Mouse (Mus musculus) liver, embryonic 16.5 days (tissue): ENCODE results near the gene Csnka2ip. TPM values are rescaled to one million over a fixed set of nuclear protein-coding genes. Genes with fewer than 3 reads are reported as not detected.

Source experiments
- ATAC-seq: fragments of 200-750 bp; cut with Nextera tagmentation; 2 replicates; pipeline ENCODE4 v1.8.0; 2017; ENCODE audit warnings: low read depth, mild to moderate bottlenecking, moderate number of reproducible peaks, moderate library complexity
- H3K27ac ChIP-seq: fragments of 300-500 bp; sonication (generic); 2 replicates; pipeline ENCODE4 v1.5.1; 2014; ENCODE audit warnings: mild to moderate bottlenecking, low read length
- H3K27me3 ChIP-seq: fragments of 300-500 bp; sonication (generic); 2 replicates; pipeline ENCODE4 v1.6.1; 2014; ENCODE audit warnings: low read depth, low read length, mixed read lengths; ENCODE audit not compliant: control insufficient read depth, insufficient read depth
- H3K36me3 ChIP-seq: fragments of 300-500 bp; sonication (generic); 2 replicates; pipeline ENCODE4 v1.6.1; 2014; ENCODE audit warnings: mild to moderate bottlenecking; ENCODE audit not compliant: control insufficient read depth, insufficient read depth
- H3K4me1 ChIP-seq: fragments of 300-500 bp; sonication (generic); 2 replicates; pipeline ENCODE4 v1.6.1; 2014; ENCODE audit warnings: low read depth, low read length, mixed read lengths; ENCODE audit not compliant: control insufficient read depth
- H3K4me2 ChIP-seq: fragments of 300-500 bp; sonication (generic); 2 replicates; pipeline ENCODE4 v1.6.1; 2014; ENCODE audit warnings: low read depth, low read length, mixed read lengths
- H3K4me3 ChIP-seq: fragments of 300-500 bp; sonication (generic); 2 replicates; pipeline ENCODE4 v1.5.1; 2014; ENCODE audit warnings: low read depth, mild to moderate bottlenecking, low read length
- H3K9ac ChIP-seq: fragments of 300-500 bp; sonication (generic); 2 replicates; pipeline ENCODE4 v1.6.1; 2014; ENCODE audit warnings: low read depth, low read length
- H3K9me3 ChIP-seq: fragments of 300-500 bp; sonication (generic); replicated peaks from 2 replicates; pipeline ENCODE4 v1.6.1; 2016; ENCODE audit warnings: low read length; ENCODE audit not compliant: control insufficient read depth
- WGBS: fragments of 180-500 bp; shearing (Covaris S2); extraction: QIAGEN DNeasy Blood & Tissue Kit; methylation state at CpG from one replicate; pipeline ENCODE4 v1.1.7; 2014; ENCODE audit not compliant: insufficient replicate concordance; 5-methylcytosine and 5-hydroxymethylcytosine counted together
- polyA plus RNA-seq: library from polyadenylated mRNA; unstranded; fragments of >200 nt; fragmentation: Nextera tagmentation; extraction: Ambion mirVana; gene quantifications from 2 replicates; pipeline ENCODE4 v1.2.1, GENCODE M21; 2015

Gene Csnka2ip
- polyA plus RNA-seq, 1 experiment from 2014 or later: not detected

DNA sequence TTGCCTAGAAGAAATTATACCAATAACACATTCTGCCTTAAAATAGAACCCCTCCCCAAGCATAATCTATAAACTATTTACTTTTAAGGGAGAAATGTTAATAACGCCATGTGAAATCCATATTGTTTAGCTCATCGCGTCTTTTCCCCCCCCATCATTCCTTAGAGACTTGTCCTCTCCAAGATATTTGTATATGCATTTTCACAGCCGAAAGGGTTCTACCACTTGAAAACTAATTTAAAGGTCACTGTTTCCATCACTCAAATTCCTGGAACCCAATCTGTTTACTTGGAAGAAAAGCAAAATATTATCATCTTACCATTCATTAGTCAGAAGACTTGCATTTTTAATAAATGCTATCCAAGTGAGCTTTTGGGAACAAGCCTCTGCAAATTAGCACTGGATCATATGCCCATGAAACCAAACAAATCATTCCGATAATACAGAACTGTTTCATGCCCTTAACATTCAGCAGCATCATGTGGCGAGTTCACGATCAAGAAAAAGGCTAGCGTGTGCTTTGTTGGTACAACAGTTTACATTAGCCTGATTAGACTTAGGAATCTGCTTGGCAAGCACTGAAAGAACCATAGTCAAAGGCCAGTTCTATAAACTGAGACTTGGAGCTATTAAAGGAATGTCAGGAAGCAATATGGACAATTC, 16.5 kb downstream of the Csnka2ip start:
- Histone ChIP-seq H3K9ac (no peak overlapping the region), H3K36me3 (no peaks in the 10 kb centered on the region), H3K4me1 (no peaks in the 10 kb centered on the region), H3K4me3 (no peak overlapping the region), H3K27me3 (no peaks in the 10 kb centered on the region), H3K4me2 (no peak overlapping the region), H3K27ac (no peak overlapping the region), H3K9me3 (no peaks in the 10 kb centered on the region)
- no peak for ATAC-seq
- WGBS: 73% methylated on average over 8 of the region's 8 CpGs

DNA sequence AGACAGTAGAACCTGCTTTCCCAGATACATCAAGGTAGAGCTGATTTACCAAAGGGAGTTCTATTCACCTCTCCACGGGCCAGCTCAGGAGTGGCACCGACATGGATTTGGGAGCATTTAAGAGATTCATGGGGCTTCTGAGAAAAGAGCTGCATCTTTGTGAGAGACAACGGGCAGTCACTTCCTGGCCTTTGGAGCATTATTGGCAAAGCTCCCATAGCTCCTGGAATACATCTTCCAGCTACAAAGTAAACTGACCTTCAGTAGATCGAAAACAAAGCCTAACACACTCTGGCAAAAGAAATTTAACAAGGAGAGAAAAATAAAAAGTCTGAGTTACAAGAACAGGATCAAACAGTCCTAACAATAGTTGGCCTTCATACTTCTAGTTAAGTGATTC, 17.6 kb downstream of the Csnka2ip start:
- Histone ChIP-seq H3K27ac (no peak overlapping the region), H3K4me2 (no peak overlapping the region), H3K27me3 (no peaks in the 10 kb centered on the region), H3K4me3 (no peak overlapping the region), H3K36me3 (no peaks in the 10 kb centered on the region), H3K9ac (no peak overlapping the region), H3K4me1 (no peaks in the 10 kb centered on the region), H3K9me3 (no peaks in the 10 kb centered on the region)
- no peak for ATAC-seq
- 59% methylated on average over 4 of the region's 4 CpGs for WGBS

DNA sequence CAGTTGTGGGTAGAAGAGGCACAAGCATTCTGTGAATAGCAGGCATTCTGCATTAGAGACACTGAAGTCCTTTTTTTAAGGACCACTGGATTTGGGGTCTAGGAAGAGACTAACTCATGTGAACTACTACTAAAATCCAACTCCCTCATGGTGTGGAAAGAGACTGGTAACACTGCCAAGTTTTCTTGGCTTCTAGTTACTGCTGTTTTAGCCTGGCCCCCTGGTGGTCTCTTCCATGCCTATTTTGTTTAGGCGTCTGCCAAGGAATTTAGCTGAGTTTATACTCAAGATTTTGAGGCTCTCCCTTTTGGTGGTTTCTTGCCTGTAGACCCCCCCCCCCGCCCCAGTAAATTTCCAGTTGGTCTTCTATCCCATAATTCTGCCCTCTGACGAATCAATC, 18.8 kb downstream of the Csnka2ip start:
- ATAC-seq: no peak
- H3K9me3 ChIP-seq: no peaks in the 10 kb centered on the region

DNA sequence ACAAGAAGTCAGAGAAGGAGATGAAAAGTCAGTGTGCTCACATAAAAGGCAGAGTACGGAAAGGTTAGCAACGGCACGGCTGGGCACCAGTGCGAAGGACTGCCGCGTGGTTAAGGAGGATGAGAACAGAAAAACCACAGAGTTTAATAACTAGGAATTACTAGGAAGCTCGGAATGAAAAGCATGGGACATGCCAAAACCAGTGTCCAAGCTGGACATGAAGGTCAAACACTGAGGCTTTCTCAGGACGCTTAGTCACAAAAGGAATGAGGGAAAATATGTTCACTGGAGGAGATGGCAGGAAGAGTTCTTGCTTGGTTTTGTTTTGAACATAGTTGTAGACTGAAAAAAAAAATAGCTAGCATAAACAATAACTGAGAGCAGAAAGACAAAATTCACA, 32.7 kb downstream of the Csnka2ip start:
- no peaks in the 10 kb centered on the region; the same call in 1 of the 2 replicates for H3K9me3 ChIP-seq
- no peaks in the 10 kb centered on the region for H3K36me3 ChIP-seq
- no peak overlapping the region for H3K9ac ChIP-seq
- no peaks in the 10 kb centered on the region for H3K27me3 ChIP-seq
- H3K4me1 ChIP-seq: no peaks in the 10 kb centered on the region
- H3K27ac ChIP-seq: no peak overlapping the region
- H3K4me3 ChIP-seq: no peak overlapping the region
- H3K4me2 ChIP-seq: no peak overlapping the region
- 77% methylated on average over 8 of the region's 8 CpGs for WGBS
- no peak for ATAC-seq

More for the DNA sequence above, 18.8 kb downstream of the Csnka2ip start:
- H3K9ac ChIP-seq: no peak overlapping the region
- no peak overlapping the region for H3K4me3 ChIP-seq
- H3K36me3 ChIP-seq: no peaks in the 10 kb centered on the region
- H3K27ac ChIP-seq: no peak overlapping the region
- WGBS: 38% methylated on average over 3 of the region's 3 CpGs
- no peak overlapping the region for H3K4me2 ChIP-seq
- no peaks in the 10 kb centered on the region for H3K4me1 ChIP-seq
- H3K27me3 ChIP-seq: no peaks in the 10 kb centered on the region

DNA sequence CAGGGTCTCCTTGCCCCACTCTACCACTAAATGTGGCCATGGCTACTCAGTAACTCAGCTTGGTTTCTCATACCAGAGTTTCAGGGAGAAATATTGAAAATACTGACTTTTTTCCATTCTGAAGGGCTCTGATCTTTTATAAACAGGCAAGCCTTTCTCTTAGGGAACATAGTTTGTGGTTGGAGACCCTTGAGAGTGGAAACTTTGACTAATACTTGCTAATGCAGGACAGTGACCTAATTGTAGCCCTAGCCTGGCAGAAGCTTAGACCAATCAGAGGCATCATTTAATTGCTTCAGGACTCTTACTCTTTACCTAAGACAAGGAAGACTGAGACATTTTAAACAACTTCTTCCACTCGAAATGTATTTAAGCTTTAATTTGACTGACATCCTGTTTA, 39.1 kb downstream of the Csnka2ip start:
- 28% methylated on average over 1 of the region's 1 CpGs for WGBS
- Histone ChIP-seq H3K4me1 (no peaks in the 10 kb centered on the region), H3K27ac (no peak overlapping the region), H3K4me2 (no peak overlapping the region), H3K36me3 (no peaks in the 10 kb centered on the region), H3K9ac (no peak overlapping the region), H3K4me3 (no peak overlapping the region), H3K27me3 (no peaks in the 10 kb centered on the region), H3K9me3 (no peaks in the 10 kb centered on the region; the same call in 1 of the 2 replicates)
- ATAC-seq: no peak

DNA sequence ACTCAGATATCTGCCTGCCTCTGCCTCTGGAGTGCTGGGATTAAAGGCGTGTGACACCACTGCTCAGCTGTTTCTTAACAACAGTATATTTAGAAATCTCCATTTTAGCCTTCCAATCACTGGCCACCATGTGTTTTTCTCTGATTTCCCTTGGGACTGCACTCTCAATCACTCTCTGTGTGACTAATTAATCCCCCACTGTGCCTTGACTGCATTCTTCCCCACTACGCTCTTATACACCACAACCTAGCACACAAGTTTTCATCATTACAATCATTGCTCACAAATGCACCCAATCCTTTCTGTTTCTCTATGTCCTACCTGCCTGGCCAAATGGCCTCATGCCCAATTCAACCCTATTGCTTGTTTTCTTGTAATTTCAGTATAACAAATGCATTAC, 43.7 kb downstream of the Csnka2ip start:
- Histone ChIP-seq H3K4me1 (no peaks in the 10 kb centered on the region), H3K27me3 (no peaks in the 10 kb centered on the region), H3K36me3 (no peaks in the 10 kb centered on the region), H3K9me3 (no peaks in the 10 kb centered on the region), H3K27ac (no peak overlapping the region), H3K4me2 (no peak overlapping the region), H3K9ac (no peak overlapping the region), H3K4me3 (no peak overlapping the region)
- no peak for ATAC-seq
- 59% methylated on average over 2 of the region's 2 CpGs for WGBS

DNA sequence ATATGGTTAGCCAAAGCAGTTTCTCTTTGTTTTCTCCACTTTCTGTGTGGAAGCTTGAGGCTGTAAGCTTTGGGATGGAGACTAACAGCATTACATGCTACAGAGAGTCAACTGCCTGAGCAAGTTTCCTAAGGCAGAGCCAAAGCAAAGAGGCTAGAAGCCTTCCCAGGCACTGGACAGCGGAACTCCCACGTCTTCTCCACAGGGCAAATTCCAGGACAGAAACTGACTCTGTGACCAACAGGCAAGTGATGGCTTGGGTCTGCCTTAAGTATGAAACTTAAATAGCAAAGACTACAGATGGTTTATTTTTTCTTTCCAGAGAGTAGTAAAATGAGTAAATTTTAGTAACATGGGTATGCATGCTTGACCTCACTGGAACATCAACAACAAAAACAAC, 75.3 kb downstream of the Csnka2ip start:
- H3K36me3 ChIP-seq: no peaks in the 10 kb centered on the region
- H3K4me1 ChIP-seq: no peaks in the 10 kb centered on the region
- H3K27ac ChIP-seq: no peak overlapping the region
- H3K9ac ChIP-seq: no peak overlapping the region
- H3K4me2 ChIP-seq: no peak overlapping the region
- H3K4me3 ChIP-seq: no peak overlapping the region
- no peak for ATAC-seq
- 75% methylated on average over 2 of the region's 2 CpGs for WGBS
- H3K27me3 ChIP-seq: no peaks in the 10 kb centered on the region
- H3K9me3 ChIP-seq: no peaks in the 10 kb centered on the region

DNA sequence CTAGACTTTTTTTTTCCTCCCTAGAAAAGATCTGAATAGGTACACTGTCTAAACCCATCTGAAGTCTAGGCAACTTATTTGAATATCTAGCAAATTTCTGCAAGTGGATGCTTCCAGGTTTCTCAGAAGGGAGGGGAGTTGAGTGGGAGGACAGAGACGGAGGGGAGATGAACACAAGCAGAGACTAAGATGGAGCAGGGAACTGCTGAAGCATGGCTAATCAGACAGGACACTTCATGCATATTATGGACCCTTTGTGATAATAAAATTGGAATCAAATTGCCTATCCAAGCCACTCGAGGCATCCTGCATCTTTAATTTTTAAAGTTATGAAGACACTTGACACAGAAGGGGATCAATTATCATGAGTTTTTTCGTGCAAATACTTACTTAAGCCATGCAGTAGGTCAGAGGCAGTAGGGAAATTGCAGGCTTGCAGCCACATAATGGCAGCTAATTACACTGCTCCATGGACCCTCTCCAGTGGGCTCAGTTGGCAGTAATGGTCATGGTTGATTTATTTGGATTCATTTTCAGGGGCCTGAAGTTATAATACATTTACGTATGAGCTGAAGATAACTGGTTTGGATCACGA, 78.1 kb downstream of the Csnka2ip start:
- no peaks in the 10 kb centered on the region for H3K4me1 ChIP-seq
- H3K4me2 ChIP-seq: no peak overlapping the region
- no peak overlapping the region for H3K9ac ChIP-seq
- no peak overlapping the region for H3K4me3 ChIP-seq
- 57% methylated on average over 5 of the region's 5 CpGs for WGBS
- no peak overlapping the region for H3K27ac ChIP-seq
- no peak for ATAC-seq
- H3K27me3 ChIP-seq: no peaks in the 10 kb centered on the region
- no peaks in the 10 kb centered on the region for H3K36me3 ChIP-seq
- H3K9me3 ChIP-seq: no peaks in the 10 kb centered on the region

DNA sequence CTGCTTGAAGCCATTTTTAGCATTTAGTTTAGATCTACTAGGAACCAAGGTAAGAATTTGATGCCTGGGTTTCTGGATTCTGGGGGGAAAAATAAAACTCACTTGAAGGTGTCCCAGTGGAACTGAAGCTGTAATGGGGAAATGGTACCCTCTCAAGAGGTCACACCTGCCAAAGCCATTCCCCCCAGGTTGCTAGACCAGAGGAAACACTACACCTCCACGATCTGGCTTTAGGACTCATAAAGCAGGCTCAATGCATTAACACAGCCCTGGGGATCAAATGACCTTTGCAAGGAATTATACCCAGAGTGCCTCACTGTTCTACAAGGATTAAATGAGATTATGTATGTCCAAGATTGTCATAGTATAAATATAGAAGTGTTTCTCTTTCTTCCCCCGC, 88.8 kb downstream of the Csnka2ip start:
- Histone ChIP-seq H3K9me3 (no peaks in the 10 kb centered on the region), H3K4me1 (no peaks in the 10 kb centered on the region), H3K36me3 (no peaks in the 10 kb centered on the region), H3K27me3 (no peaks in the 10 kb centered on the region), H3K27ac (no peak overlapping the region), H3K4me2 (no peak overlapping the region), H3K4me3 (no peak overlapping the region), H3K9ac (no peak overlapping the region)
- no peak for ATAC-seq
- 58% methylated on average over 2 of the region's 2 CpGs for WGBS
